Mouse (Mus musculus) lung, embryonic 14.5 days (tissue): Measurements from ENCODE around the gene Gng5. TPM values are rescaled to one million over a fixed set of nuclear protein-coding genes. Genes with fewer than 3 reads are reported as not detected.

Experiments
- ATAC-seq: fragments of 200-750 bp; cut with Nextera tagmentation; 2 replicates; pipeline ENCODE4 v1.8.0; 2017; ENCODE audit warnings: mild to moderate bottlenecking, moderate TSS enrichment, moderate library complexity; ENCODE audit not compliant: insufficient read depth
- DNase-seq: peaks from one replicate; pipeline ENCODE4 v3.0.0-alpha.2; 2015
- H3K27ac ChIP-seq: fragments of 300-500 bp; sonication (generic); 2 replicates; pipeline ENCODE4 v1.5.1; 2014; ENCODE audit warnings: low read depth, mild to moderate bottlenecking, moderate library complexity
- H3K27me3 ChIP-seq: fragments of 300-500 bp; sonication (generic); 2 replicates; pipeline ENCODE4 v1.6.1; 2014; ENCODE audit warnings: low read length, control low read depth; ENCODE audit not compliant: insufficient read depth
- H3K36me3 ChIP-seq: fragments of 300-500 bp; sonication (generic); 2 replicates; pipeline ENCODE4 v1.6.1; 2014; ENCODE audit warnings: control low read depth; ENCODE audit not compliant: insufficient read depth
- H3K4me1 ChIP-seq: fragments of 300-500 bp; sonication (generic); 2 replicates; pipeline ENCODE4 v1.6.1; 2014; ENCODE audit warnings: antibody characterized with exemption, control low read depth; ENCODE audit not compliant: insufficient read depth
- H3K4me2 ChIP-seq: fragments of 300-500 bp; sonication (generic); 2 replicates; pipeline ENCODE4 v1.6.1; 2014; ENCODE audit warnings: mild to moderate bottlenecking
- H3K4me3 ChIP-seq: fragments of 300-500 bp; sonication (generic); 2 replicates; pipeline ENCODE4 v1.5.1; 2014; ENCODE audit warnings: low read depth, low read length
- H3K9ac ChIP-seq: fragments of 300-500 bp; sonication (generic); 2 replicates; pipeline ENCODE4 v1.6.1; 2014
- H3K9me3 ChIP-seq: fragments of 300-500 bp; sonication (generic); 2 replicates; pipeline ENCODE4 v1.6.1; 2016; ENCODE audit warnings: low read depth, low read length, control low read depth
- CTCF ChIP-seq: IDR thresholded peaks from 2 replicates; pipeline ENCODE4 v1.5.1; 2016; ENCODE audit warnings: antibody characterized with exemption, low read depth
- WGBS: fragments of 180-500 bp; shearing (Covaris S2); extraction: QIAGEN DNeasy Blood & Tissue Kit; methylation state at CpG from one replicate; pipeline ENCODE4 v1.1.7; 2014; 5-methylcytosine and 5-hydroxymethylcytosine counted together
- polyA plus RNA-seq: library from polyadenylated mRNA; unstranded; fragments of >200 nt; fragmentation: Nextera tagmentation; extraction: Ambion mirVana; gene quantifications from 2 replicates; pipeline ENCODE4 v1.2.1, GENCODE M21; 2014

Gng5 gene
- polyA plus RNA-seq, 1 experiment from 2014 or later: 887 TPM

DNA sequence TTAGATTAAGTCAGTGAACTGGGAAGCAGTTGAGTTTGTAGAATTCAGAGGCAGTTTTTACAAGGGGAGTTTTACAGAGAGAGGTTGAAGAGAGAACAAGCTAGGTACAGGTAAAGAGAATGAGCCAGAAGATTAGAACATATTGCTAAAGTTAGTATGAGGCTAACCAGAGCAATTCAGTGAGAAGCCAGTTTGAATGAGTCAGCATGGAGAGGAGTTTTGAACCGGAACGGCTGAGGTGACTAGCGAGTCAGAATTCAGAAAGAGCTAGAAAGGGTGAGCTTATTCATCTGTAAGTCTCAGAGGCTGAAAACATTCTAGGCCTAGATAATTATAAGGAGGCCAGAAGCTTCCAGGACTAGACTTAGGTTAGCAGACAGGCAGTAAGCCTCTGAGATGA, 25.2 kb upstream of the Gng5 start:
- no peaks in the 10 kb centered on the region for H3K9me3 ChIP-seq
- no peak overlapping the region for H3K4me2 ChIP-seq
- H3K4me3 ChIP-seq: no peak overlapping the region
- 92% methylated on average over 3 of the region's 3 CpGs for WGBS
- no peak for ATAC-seq
- no peak overlapping the region for H3K9ac ChIP-seq
- no peaks in the 10 kb centered on the region for H3K36me3 ChIP-seq
- no peak overlapping the region for H3K27ac ChIP-seq
- no peaks in the 10 kb centered on the region for H3K4me1 ChIP-seq
- no peak for TF ChIP-seq CTCF
- H3K27me3 ChIP-seq: no peaks in the 10 kb centered on the region
- no peak for DNase-seq

DNA sequence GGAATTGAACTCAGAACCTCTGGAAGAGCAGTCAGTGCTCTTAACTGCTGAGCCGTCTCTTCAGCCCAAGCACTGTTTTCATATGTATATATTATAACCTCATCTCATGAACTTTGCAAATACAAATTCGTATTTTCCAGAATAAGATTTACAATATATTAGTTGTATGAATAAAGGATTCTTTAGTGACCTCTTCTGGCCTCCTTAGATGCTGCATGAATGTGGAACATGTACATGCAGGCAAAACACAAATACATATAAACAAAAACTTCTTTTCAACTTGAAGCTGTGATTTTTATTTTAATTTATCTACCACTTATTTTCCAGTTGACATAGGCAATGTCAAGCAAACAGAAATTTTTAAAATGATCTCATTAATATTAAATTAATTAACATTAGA, 17.6 kb upstream of the Gng5 start:
- H3K4me3 ChIP-seq: no peak overlapping the region
- H3K27me3 ChIP-seq: no peaks in the 10 kb centered on the region
- ATAC-seq: no peak
- 50% methylated on average over 2 of the region's 2 CpGs for WGBS
- no peak overlapping the region for H3K4me2 ChIP-seq
- H3K4me1 ChIP-seq: no peaks in the 10 kb centered on the region
- no peak overlapping the region for H3K9ac ChIP-seq
- TF ChIP-seq CTCF: no peak
- no peaks in the 10 kb centered on the region for H3K36me3 ChIP-seq
- no peaks in the 10 kb centered on the region for H3K9me3 ChIP-seq
- no peak overlapping the region for H3K27ac ChIP-seq
- peak; percentile 36 for DNase-seq

DNA sequence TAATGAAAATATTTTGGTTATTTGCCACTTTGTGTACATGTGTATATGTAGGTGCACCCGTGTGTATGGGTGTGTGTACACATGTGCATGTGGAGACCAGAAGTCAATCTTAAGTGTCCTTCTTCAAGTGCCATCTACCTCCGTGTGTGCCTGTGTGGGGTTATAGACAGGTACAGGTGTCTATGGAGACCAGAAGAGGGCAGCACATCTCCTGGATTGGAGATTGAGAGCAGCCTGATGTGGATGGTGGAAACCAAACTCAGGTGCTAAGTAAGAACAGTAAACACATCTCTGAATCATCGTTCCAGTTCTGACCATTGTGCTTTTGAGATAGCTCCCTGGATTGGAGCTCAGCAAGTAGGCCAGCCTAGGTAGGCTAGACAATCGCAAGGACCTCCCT, 13.1 kb upstream of the Gng5 start:
- H3K27me3 ChIP-seq: no peaks in the 10 kb centered on the region
- H3K4me1 ChIP-seq: no peaks in the 10 kb centered on the region
- H3K4me2 ChIP-seq: no peak overlapping the region
- no peak overlapping the region for H3K9ac ChIP-seq
- no peaks in the 10 kb centered on the region for H3K36me3 ChIP-seq
- 80% methylated on average over 4 of the region's 4 CpGs for WGBS
- H3K4me3 ChIP-seq: no peak overlapping the region
- ATAC-seq (no peak), DNase-seq (no peak)
- TF ChIP-seq CTCF: no peak
- no peak overlapping the region for H3K27ac ChIP-seq
- H3K9me3 ChIP-seq: no peaks in the 10 kb centered on the region

DNA sequence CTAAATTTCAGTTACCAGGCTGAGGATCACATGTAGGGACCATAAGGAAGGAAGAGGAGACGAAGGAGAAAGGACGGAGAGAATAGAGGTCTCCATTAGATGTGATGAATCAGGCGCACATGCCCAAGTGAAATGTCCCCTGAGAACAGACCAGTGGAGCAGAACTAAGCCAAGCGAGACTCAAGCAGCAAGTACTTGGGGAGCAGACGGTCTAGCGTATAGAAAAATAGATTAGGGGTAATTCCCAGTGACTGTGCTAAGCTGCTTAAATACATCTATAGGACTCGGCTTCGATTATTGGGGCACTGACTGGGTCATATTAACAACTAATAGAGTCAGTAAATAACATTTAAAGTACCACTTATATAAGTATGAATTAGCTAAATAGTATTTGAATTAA, 4.7 kb upstream of the Gng5 start:
- Histone ChIP-seq H3K9me3 (no peaks in the 10 kb centered on the region), H3K27ac (no peak overlapping the region), H3K27me3 (no peaks in the 10 kb centered on the region), H3K9ac (no peak overlapping the region), H3K4me1 (no peaks in the 10 kb centered on the region), H3K36me3 (no peaks in the 10 kb centered on the region), H3K4me3 (no peak overlapping the region), H3K4me2 (no peak overlapping the region)
- ATAC-seq: no peak
- WGBS: 82% methylated on average over 8 of the region's 8 CpGs
- TF ChIP-seq CTCF: no peak
- DNase-seq: no peak

DNA sequence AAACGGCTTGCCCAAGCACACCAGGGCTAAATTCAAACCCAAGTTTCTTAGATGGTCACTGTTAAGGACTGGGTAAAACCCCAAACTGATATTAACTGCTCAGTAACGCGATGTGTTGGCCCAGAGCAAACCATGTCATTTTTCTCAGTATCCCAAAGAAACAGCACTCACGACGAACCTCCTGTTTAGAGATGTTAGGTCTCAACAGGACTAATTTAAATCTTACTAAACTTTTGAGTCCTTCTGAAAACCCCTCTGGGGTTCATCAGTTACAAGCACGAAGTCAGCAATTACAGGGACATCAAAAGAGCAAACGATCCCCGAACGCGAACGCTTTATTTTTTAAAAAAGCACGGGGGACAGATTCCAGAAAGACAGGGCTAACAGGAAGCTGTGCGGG, 618 bp upstream of the Gng5 start:
- DNase-seq (no peak), ATAC-seq (no peak)
- H3K4me2 ChIP-seq: peak overlapping the region; percentile 85
- no peak for TF ChIP-seq CTCF
- no peaks in the 10 kb centered on the region for H3K27me3 ChIP-seq
- WGBS: 2% methylated on average over 13 of the region's 13 CpGs
- peak overlapping the region; percentile 96 for H3K9ac ChIP-seq
- H3K27ac ChIP-seq: peak overlapping the region; percentile 97
- H3K4me1 ChIP-seq: peaks cover 8% of the 10 kb centered on the region; the same call in 1 of the 2 replicates
- peak overlapping the region; percentile 84 for H3K4me3 ChIP-seq
- no peaks in the 10 kb centered on the region for H3K9me3 ChIP-seq
- H3K36me3 ChIP-seq: peaks cover 13% of the 10 kb centered on the region

DNA sequence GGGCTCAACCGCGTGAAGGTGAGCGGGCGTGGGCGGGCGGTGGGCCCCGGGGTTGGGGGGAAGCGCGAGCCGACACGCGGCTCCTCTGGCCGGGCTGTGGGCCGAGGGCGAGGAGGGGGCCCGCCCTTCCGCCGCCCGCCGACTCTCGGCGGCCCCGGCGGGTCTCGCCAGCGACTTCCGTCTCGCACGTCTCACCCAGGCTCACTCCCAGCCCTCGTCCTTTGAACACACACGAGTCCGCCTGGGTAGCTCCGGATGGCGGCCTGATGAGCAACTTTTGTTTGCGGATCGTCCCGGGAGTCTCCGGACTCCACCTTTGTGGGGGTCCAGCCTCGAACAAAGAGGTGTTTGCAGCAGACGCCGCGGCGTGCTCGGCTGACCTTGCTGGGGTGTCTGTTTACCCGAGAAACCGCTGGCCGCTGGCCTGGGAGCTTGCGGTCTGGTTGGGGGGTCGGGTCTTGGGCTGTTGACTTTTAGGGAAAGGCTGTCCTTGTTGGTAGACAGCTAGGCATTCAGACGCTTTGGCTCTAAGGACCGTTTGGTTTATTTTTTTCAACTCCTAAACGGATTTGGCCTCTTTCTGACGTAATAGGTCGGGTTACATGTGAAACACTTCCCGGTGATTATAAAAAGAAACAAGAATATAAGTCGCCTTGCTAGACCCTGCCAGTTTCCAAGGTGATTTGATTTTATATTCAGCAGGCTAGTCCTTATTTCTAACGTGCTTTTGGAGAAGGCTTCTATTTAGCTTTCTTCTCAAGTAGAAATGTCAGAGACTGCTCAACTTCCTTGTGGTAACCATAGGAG, 599 bp downstream of the Gng5 start:
- under 1% methylated on average over 54 of the region's 57 CpGs for WGBS

DNA sequence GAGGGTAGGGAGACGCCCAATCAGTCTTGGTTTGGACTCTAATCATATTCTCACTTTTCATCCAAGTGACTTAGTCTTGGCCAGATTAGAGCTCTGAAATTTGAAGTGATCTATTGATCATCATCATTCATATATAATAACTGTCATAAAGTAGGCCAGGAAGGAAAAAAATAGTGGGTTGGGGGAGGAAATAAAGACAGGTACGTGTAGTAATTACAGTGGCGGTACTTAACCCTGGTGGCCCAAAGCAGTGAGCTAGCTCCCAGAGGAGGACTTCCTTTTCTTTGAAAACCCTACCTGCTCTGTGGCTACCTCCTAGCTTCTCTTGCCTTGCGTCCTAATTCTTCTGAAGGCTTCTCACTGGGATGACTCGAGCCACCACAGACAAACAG, 1.2 kb downstream of the Gng5 start:
- H3K27ac ChIP-seq: peak overlapping the region; percentile 97
- peaks cover 8% of the 10 kb centered on the region; the same call in 1 of the 2 replicates for H3K4me1 ChIP-seq
- peak overlapping the region; percentile 96 for H3K9ac ChIP-seq
- peak overlapping the region; percentile 85 for H3K4me2 ChIP-seq
- no peak for ATAC-seq
- 4% methylated on average over 5 of the region's 5 CpGs for WGBS
- TF ChIP-seq CTCF: no peak
- H3K27me3 ChIP-seq: no peaks in the 10 kb centered on the region
- peaks cover 28% of the 10 kb centered on the region for H3K36me3 ChIP-seq
- H3K4me3 ChIP-seq: peak overlapping the region; percentile 84
- no peak for DNase-seq
- no peaks in the 10 kb centered on the region for H3K9me3 ChIP-seq

More for the DNA sequence above, 599 bp downstream of the Gng5 start:
- Histone ChIP-seq H3K36me3 (peaks cover 22% of the 10 kb centered on the region), H3K4me1 (peaks cover 8% of the 10 kb centered on the region; the same call in 1 of the 2 replicates), H3K27me3 (no peaks in the 10 kb centered on the region), H3K9ac (peak overlapping the region; percentile 96), H3K4me3 (peak overlapping the region; percentile 84), H3K9me3 (no peaks in the 10 kb centered on the region), H3K4me2 (peak overlapping the region; percentile 85), H3K27ac (peak overlapping the region; percentile 97)
- no peak for TF ChIP-seq CTCF
- peak; percentile 77 for DNase-seq
- peak; percentile 82 for ATAC-seq
